Mouse (Mus musculus) ES-E14 (cell line): ENCODE measurements around the gene Zbtb20.

Source experiments
- CHD2 ChIP-seq: IDR thresholded peaks from 2 replicates; pipeline ENCODE4 v1.6.1; 2014; ENCODE audit warnings: mild to moderate bottlenecking, low read depth, low read length, inconsistent platforms
- HCFC1 ChIP-seq: IDR thresholded peaks from 2 replicates; pipeline ENCODE4 v1.6.1; 2012; ENCODE audit warnings: low read length, inconsistent platforms, borderline replicate concordance; ENCODE audit not compliant: insufficient read depth
- MAFK ChIP-seq: IDR thresholded peaks from 2 replicates; pipeline ENCODE4 v1.6.1; 2014; ENCODE audit warnings: mild to moderate bottlenecking, low read depth, low read length, inconsistent platforms; ENCODE audit not compliant: insufficient read depth
- ZC3H11A ChIP-seq: IDR thresholded peaks from 2 replicates; pipeline ENCODE4 v1.6.1; 2012; ENCODE audit warnings: low read depth, mild to moderate bottlenecking, inconsistent platforms, low read length, borderline replicate concordance
- ZNF384 ChIP-seq: IDR thresholded peaks from 2 replicates; pipeline ENCODE4 v1.6.1; 2012; ENCODE audit warnings: low read depth, low read length, inconsistent platforms

- TF ChIP-seq HCFC1: no peak
- TF ChIP-seq ZC3H11A: no peak
- TF ChIP-seq ZNF384: no peak
- TF ChIP-seq CHD2: no peak
- no peak for TF ChIP-seq MAFK
These were observed 778.6 kb downstream of the Zbtb20 start for GRCm38 (mm10) chr16:43654269-43654668.
